In genomic region chr3:104674329-104675220, GRCm38 (mm10) we compare ENCODE assay signal across 7 mouse cellular contexts. TPM values are rescaled to one million over a fixed set of nuclear protein-coding genes. Genes with fewer than 3 reads are reported as not detected.
DNase-seq lines count a peak whose midpoint lies in the region; ATAC-seq and TF ChIP-seq lines count a peak whose summit lies in the region.

No protein-coding gene starts in this region.

- CTCF ChIA-PET in Patski (lab: Charles Lee), result interaction anchor here (0.8 to 7.5 kb wide), 29 partner anchors 8 to 181 kb away, joined by 3 to 91 read pairs (median 6); partner anchors contain the start of gene Lrig2

- H3K27ac ChIP-seq in forebrain, embryonic 14.5 days (ENCODE audit: low read depth, low read length), result no peak overlapping the region
- peak overlapping the region; percentile 48; the same call in 1 of the 2 replicates for H3K27ac ChIP-seq in hindbrain, postnatal 0 days
- H3K27ac ChIP-seq in liver, embryonic 15.5 days (replicated peaks), result peak overlapping the region; percentile 96
- H3K27ac ChIP-seq in small intestine, adult 2 months (ENCODE audit: insufficient read depth, low read depth, low read length), result peak overlapping the region; percentile 92

- H3K9ac ChIP-seq in forebrain, embryonic 14.5 days (ENCODE audit: low read length), result peak overlapping the region; percentile 58; the same call in 1 of the 2 replicates
- peak overlapping the region; percentile 52 for H3K9ac ChIP-seq in hindbrain, postnatal 0 days (replicated peaks; ENCODE audit: low read length)
- peak overlapping the region; percentile 55 for H3K9ac ChIP-seq in liver, embryonic 15.5 days

- DNase-seq in ES-CJ7 (ENCODE audit: low read depth, low spot score), result peak; percentile 36
- peak; percentile 98 for DNase-seq in Patski (ENCODE audit: low read depth, low spot score)
- peak; percentile 25 for DNase-seq in forebrain, embryonic 14.5 days (ENCODE audit: low spot score)
- peak; percentile 19 for DNase-seq in hindbrain, postnatal 0 days (ENCODE audit: low spot score)
- DNase-seq in layer of hippocampus, adult 9-10 months (ENCODE audit: low spot score), result no peak

- H3K36me3 ChIP-seq in forebrain, embryonic 14.5 days (ENCODE audit: control insufficient read depth, insufficient read depth, low read length), result no peaks in the 10 kb centered on the region
- no peaks in the 10 kb centered on the region for H3K36me3 ChIP-seq in hindbrain, postnatal 0 days (ENCODE audit: insufficient read depth, low read length)
- H3K36me3 ChIP-seq in liver, embryonic 15.5 days (replicated peaks), result no peaks in the 10 kb centered on the region
- H3K36me3 ChIP-seq in small intestine, adult 2 months (ENCODE audit: control insufficient read depth, insufficient read depth, low read length), result no peaks in the 10 kb centered on the region

- no peaks in the 10 kb centered on the region for H3K9me3 ChIP-seq in forebrain, embryonic 14.5 days (replicated peaks; ENCODE audit: control insufficient read depth, low read length)
- H3K9me3 ChIP-seq in hindbrain, postnatal 0 days (ENCODE audit: low read length), result no peaks in the 10 kb centered on the region
- H3K9me3 ChIP-seq in liver, embryonic 15.5 days (replicated peaks), result no peaks in the 10 kb centered on the region

- 36% methylated on average over 14 of the region's 14 CpGs for WGBS in forebrain, embryonic 14.5 days
- 32% methylated on average over 14 of the region's 14 CpGs for WGBS in hindbrain, postnatal 0 days
- 37% methylated on average over 14 of the region's 14 CpGs for WGBS in liver, embryonic 15.5 days (ENCODE audit: insufficient replicate concordance)
- 12% methylated on average over 14 of the region's 14 CpGs for WGBS in small intestine, adult 2 months

- peak; percentile 65 for ATAC-seq in Patski
- ATAC-seq in forebrain, embryonic 14.5 days, result no peak
- ATAC-seq in hindbrain, postnatal 0 days, result 0 out of 2 replicates have a peak, but pooled peaks have one; percentile 1
- no peak for ATAC-seq in liver, embryonic 15.5 days (ENCODE audit: insufficient read depth)

- peaks cover 7% of the 10 kb centered on the region; the same call in 1 of the 2 replicates for H3K4me1 ChIP-seq in forebrain, embryonic 14.5 days (ENCODE audit: control insufficient read depth, insufficient read depth, low read length)
- peaks cover 10% of the 10 kb centered on the region for H3K4me1 ChIP-seq in hindbrain, postnatal 0 days (ENCODE audit: insufficient read depth, low read length)
- peaks cover 71% of the 10 kb centered on the region for H3K4me1 ChIP-seq in liver, embryonic 15.5 days (replicated peaks)
- H3K4me1 ChIP-seq in small intestine, adult 2 months (ENCODE audit: control insufficient read depth, insufficient read depth, insufficient read length, low read length), result peaks cover 27% of the 10 kb centered on the region

- H3K27me3 ChIP-seq in Patski, result no peaks in the 10 kb centered on the region
- no peaks in the 10 kb centered on the region for H3K27me3 ChIP-seq in forebrain, embryonic 14.5 days (replicated peaks; ENCODE audit: control insufficient read depth, insufficient read depth, low read length)
- no peaks in the 10 kb centered on the region for H3K27me3 ChIP-seq in hindbrain, postnatal 0 days (ENCODE audit: insufficient read depth, low read length)
- H3K27me3 ChIP-seq in liver, embryonic 15.5 days, result no peaks in the 10 kb centered on the region
- H3K27me3 ChIP-seq in small intestine, adult 2 months (ENCODE audit: control insufficient read depth, insufficient read depth, low read length), result no peaks in the 10 kb centered on the region

- peak overlapping the region; percentile 31 for H3K4me3 ChIP-seq in forebrain, embryonic 14.5 days (ENCODE audit: low read depth, low read length)
- peak overlapping the region; percentile 40 for H3K4me3 ChIP-seq in hindbrain, postnatal 0 days (ENCODE audit: low read length)
- peak overlapping the region; percentile 54 for H3K4me3 ChIP-seq in liver, embryonic 15.5 days (replicated peaks)
- H3K4me3 ChIP-seq in small intestine, adult 2 months (ENCODE audit: low read depth, low read length), result peak overlapping the region; percentile 62

- POLR2A ChIA-PET in Patski (lab: Charles Lee), result interaction anchor here (0.9 to 2.4 kb wide), 11 partner anchors 10 to 163 kb away, joined by 3 to 24 read pairs (median 4); partner anchors contain the start of genes Lrig2 and Slc16a1

- no peak for TF ChIP-seq CTCF in Patski (IDR thresholded peaks at IDR 0.05)
- TF ChIP-seq CTCF in hindbrain, postnatal 0 days (IDR thresholded peaks at IDR 0.05; ENCODE audit: low read depth), result no peak
- TF ChIP-seq CTCF in small intestine, adult 2 months (IDR thresholded peaks at IDR 0.05; ENCODE audit: extremely low read depth, insufficient read length, insufficient replicate concordance, low read depth, low read length), result peak; percentile 24; the same call in 1 of the 2 replicates

- in situ Hi-C loops in Patski (cut with MboI; ENCODE audit: low pct_unique_long_range_greater_than_20kb), result loop anchor here (5.0 to 25.0 kb wide), 3 partner anchors 32 to 562 kb away; partner anchors contain the start of gene Lrig2

- TF ChIP-seq POLR2A in small intestine, adult 2 months (IDR thresholded peaks at IDR 0.05; ENCODE audit: low read depth, low read length), result no peak

- H3K4me2 ChIP-seq in forebrain, embryonic 14.5 days (ENCODE audit: low read length), result peak overlapping the region; percentile 69
- H3K4me2 ChIP-seq in hindbrain, postnatal 0 days (ENCODE audit: low read depth, low read length), result peak overlapping the region; percentile 78
- H3K4me2 ChIP-seq in liver, embryonic 15.5 days, result peak overlapping the region; percentile 86

RNA-seq across cellular contexts. Expression of gene Slc16a1, which starts 36.1 kb away (rescaled TPM):
- polyA plus RNA-seq in Patski (2021), result 48.1 TPM
- 18.1 and 21.2 TPM in 2 replicates for polyA plus RNA-seq in forebrain, embryonic 14.5 days (2014; fragmentation: Nextera tagmentation; extraction: Ambion mirVana)
- 40.2 and 43.4 TPM in 2 replicates for total RNA-seq in hindbrain, postnatal 0 days (2014; rRNA removed)
- polyA plus RNA-seq in hindbrain, postnatal 0 days (2015; fragmentation: Nextera tagmentation; extraction: Ambion mirVana), result 21.8 and 22.6 TPM in 2 replicates
- 86.3 and 95.2 TPM in 2 replicates for polyA plus RNA-seq in liver, embryonic 15.5 days (2015; fragmentation: Nextera tagmentation; extraction: Ambion mirVana)
- 8.3 and 17.1 TPM in 2 replicates for polyA plus RNA-seq in small intestine, adult 2 months (2012; rRNA removed)

Comparison
In these comparisons a context has a peak if more than half of its experiments do, and no peak if none do; other contexts are left out.
1. ATAC-seq: peak in Patski (single experiment) and hindbrain, postnatal 0 days (single experiment); none in forebrain, embryonic 14.5 days (single experiment) and liver, embryonic 15.5 days (single experiment).
2. Peak in every context shown above with its lines, with median percentiles within 50 percentile points of each other: H3K4me2 ChIP-seq, H3K4me3 ChIP-seq and H3K9ac ChIP-seq.